Mouse (Mus musculus): ENCODE measurements around the gene Malrd1.
"Not testable (repeated sequence)": the region's sequence is repeated elsewhere in the genome, so short reads cannot be mapped to it uniquely, and the experiment has no call there.

Gene Malrd1

DNA sequence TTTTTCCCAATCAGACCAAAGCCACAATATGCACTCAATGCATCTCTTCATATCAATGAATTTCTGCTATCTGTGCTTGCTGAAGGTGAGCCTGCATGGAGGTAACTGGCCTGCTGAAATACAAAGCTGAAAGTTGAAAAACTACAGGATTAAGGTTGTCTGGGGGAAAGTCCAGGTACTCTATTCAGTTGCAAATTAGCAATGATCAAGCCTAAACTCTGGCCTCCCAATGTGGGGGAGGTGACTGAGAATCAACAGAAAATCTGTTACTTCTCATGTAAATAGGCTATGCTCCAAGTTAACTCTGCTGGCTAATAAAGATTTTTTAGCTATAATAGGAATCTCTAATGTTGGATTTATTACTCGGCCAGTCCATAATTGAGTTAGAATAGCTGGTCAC, 399.8 kb downstream of the Malrd1 start:
- Histone ChIP-seq H3K36me3 (ENCODE audit: control insufficient read depth, insufficient read depth, low read length, poor library complexity, severe bottlenecking) (no peaks in the 10 kb centered on the region), H3K27me3 (ENCODE audit: control insufficient read depth, insufficient read depth, low read length, poor library complexity, severe bottlenecking) (no peaks in the 10 kb centered on the region)
- DNase-seq (ENCODE audit: low read depth, low spot score) = no peak

DNA sequence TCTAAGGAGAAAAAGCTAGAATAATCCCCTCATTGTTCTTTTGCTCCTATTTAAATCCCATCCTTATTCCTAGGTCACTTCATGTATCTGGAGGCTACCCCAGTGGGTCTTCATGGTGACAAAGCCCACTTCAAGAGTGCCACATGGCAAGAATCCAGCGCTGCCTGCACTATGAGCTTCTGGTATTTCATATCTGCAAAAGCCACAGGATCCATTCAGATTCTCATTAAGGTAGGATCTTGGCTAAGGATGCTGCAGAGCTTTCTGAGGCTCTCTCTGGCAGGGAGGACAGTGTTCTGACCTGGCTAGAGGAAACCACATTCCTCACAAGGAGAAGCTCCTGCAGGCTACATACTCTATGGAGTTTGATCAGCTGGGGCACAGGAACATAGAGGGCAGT, 405.2 kb downstream of the Malrd1 start:
- no peaks in the 10 kb centered on the region for H3K27me3 ChIP-seq (ENCODE audit: control insufficient read depth, insufficient read depth, low read length, poor library complexity, severe bottlenecking)
- DNase-seq (ENCODE audit: low read depth, low spot score) = no peak
- H3K36me3 ChIP-seq (ENCODE audit: control insufficient read depth, insufficient read depth, low read length, poor library complexity, severe bottlenecking) = no peaks in the 10 kb centered on the region

DNA sequence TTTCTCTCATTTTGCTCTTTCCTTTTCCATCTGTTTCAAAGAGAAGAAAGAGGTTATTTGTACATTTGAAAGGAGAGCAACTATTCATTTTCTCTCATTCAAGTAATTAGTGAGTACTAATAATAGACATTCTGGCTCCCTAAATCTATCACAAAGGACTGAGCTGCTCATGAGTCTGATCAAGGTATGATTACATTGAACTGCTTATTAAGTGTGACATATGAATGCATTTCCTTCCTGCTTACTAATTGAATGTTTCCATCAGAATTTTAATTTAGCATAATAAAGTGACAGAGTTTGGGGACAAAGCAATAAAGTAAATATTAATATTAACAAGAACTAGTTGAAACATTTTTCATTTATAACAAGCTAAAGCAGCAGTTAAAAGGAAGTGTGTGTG, 405.6 kb downstream of the Malrd1 start:
- H3K36me3 ChIP-seq (ENCODE audit: control insufficient read depth, insufficient read depth, low read length, poor library complexity, severe bottlenecking) = no peaks in the 10 kb centered on the region
- H3K27me3 ChIP-seq (ENCODE audit: control insufficient read depth, insufficient read depth, low read length, poor library complexity, severe bottlenecking) = no peaks in the 10 kb centered on the region
- no peak for DNase-seq (ENCODE audit: low read depth, low spot score)

DNA sequence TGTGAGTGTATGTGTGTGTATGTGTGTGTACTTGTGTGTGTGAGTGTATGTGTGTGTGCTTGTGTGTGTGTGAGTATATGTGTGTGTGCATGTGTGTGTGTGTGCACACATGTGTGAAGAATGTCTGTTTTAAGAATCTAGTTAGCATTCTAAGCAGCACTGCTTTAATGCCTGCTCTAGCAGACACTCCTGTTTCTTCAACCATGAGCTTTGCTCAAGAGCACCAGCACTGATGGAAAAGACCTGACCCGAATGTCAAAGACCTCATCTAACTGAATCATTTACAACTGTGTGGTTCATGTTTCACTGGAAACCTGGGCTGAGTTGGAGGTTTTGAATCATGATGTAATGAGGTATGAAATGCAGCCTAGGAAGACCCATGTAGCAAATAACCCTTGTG, 406.1 kb downstream of the Malrd1 start:
- Histone ChIP-seq H3K36me3 (ENCODE audit: control insufficient read depth, insufficient read depth, low read length, poor library complexity, severe bottlenecking) (no peaks in the 10 kb centered on the region), H3K27me3 (ENCODE audit: control insufficient read depth, insufficient read depth, low read length, poor library complexity, severe bottlenecking) (no peaks in the 10 kb centered on the region)
- DNase-seq (ENCODE audit: low read depth, low spot score) = no peak

DNA sequence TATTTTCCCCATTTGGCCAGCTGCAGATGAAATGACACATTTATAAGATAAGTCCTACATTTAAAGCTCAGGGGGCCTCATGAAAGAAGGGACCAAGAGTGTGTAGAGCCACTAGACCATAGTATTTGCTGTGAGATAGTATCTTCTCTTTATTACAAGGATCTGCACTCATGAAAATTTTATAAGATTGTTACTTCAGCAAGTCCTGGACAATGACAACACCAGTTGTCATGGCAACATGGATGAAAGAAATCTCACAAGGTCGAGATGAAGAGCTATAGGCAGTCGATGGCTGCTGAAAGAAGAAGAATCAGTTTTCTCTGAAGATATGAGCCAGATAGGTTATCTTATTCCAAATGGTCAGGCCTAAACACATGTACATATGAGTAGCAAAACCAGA, 476.6 kb downstream of the Malrd1 start:
- no peak for DNase-seq (ENCODE audit: low read depth, low spot score)

DNA sequence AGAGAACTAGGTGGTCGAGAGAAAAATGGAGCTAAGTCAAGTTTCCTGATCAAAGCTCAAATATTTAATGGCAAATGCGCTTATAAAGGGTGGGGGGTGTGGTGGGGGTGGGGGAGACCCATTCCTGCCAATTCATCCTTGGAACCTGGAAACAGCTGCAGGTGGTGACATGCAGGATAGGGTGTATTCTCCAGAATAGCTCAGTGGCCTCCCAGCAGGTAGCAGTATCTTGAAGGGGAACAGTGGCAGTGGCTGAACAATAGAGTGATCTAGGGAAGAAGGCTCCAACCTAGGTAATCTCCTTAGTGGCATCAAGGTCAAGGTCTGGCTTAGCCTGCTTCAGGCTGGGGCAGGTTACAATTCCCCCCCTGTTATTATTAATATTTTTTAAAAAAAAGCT, 490.8 kb downstream of the Malrd1 start:
- not testable (repeated sequence) for H3K27me3 ChIP-seq (ENCODE audit: control insufficient read depth, insufficient read depth, low read length, poor library complexity, severe bottlenecking); H3K36me3 ChIP-seq (ENCODE audit: control insufficient read depth, insufficient read depth, low read length, poor library complexity, severe bottlenecking); DNase-seq (ENCODE audit: low read depth, low spot score)

More for the DNA sequence above, 476.6 kb downstream of the Malrd1 start:
- H3K27me3 ChIP-seq (ENCODE audit: control insufficient read depth, insufficient read depth, low read length, poor library complexity, severe bottlenecking) = no peaks in the 10 kb centered on the region
- H3K36me3 ChIP-seq (ENCODE audit: control insufficient read depth, insufficient read depth, low read length, poor library complexity, severe bottlenecking) = no peaks in the 10 kb centered on the region

DNA sequence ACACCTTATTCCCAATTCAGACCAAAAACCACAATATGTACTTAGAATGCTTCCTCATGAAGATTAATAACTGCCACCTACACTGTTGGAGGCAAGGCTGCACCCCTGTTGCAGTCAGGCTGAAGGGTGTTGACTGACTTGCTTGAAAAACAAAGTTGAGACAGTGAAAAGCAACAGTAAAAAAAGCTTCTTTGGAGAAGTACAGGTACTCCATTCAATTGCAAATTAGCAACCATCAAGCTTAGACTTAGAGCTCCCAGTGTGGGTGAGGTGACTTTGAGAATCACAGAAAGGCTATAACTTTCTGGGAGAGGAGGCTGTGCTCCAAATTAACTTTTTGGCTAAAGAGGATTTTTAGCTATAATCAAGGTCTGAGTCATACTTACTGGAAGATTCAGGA, 491.4 kb downstream of the Malrd1 start:
- not testable (repeated sequence) for H3K36me3 ChIP-seq (ENCODE audit: control insufficient read depth, insufficient read depth, low read length, poor library complexity, severe bottlenecking); DNase-seq (ENCODE audit: low read depth, low spot score); H3K27me3 ChIP-seq (ENCODE audit: control insufficient read depth, insufficient read depth, low read length, poor library complexity, severe bottlenecking)

DNA sequence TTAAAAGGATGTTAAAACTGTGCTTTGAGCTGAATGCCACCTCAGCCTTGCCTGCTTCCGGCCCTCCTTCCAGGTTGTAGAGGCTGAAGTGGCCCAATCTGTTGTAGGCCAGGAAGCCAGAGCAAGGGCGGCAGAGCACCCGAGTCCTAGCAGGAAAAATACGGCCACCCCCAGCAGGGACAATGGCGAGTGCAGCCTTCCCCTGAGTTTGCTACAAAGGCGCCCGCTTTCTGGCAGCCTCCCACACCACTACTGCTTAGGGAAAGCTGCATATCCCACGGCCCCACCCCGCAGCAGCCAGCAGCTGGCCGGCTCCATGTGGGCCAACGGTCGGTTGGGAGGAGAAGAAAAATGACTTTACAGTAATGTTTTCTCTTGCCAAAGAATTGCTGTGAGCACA, 503.5 kb downstream of the Malrd1 start:
- no peak for DNase-seq (ENCODE audit: low read depth, low spot score)

DNA sequence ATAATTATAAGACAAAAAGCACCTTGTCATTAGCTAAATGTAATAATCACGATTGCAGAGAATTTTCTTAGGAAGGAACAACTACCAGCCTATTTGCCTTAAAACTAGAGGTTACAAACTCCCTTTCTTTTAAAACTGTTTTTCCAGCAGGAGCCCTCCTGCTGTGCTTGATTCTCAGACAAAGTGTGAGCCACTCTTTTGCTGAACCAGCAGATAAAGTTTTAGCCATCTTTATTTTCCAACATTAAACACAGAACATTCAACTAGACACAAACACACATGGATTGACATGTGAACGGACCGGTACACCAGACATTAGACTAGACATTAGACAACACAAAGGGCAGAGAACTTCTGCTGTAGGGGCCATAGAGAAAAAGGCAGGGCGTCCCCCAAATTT, 505.3 kb downstream of the Malrd1 start:
- H3K36me3 ChIP-seq (ENCODE audit: control insufficient read depth, insufficient read depth, low read length, poor library complexity, severe bottlenecking) = no peaks in the 10 kb centered on the region
- no peaks in the 10 kb centered on the region for H3K27me3 ChIP-seq (ENCODE audit: control insufficient read depth, insufficient read depth, low read length, poor library complexity, severe bottlenecking)
- DNase-seq (ENCODE audit: low read depth, low spot score) = no peak

More for the DNA sequence above, 503.5 kb downstream of the Malrd1 start:
- no peaks in the 10 kb centered on the region for H3K27me3 ChIP-seq (ENCODE audit: control insufficient read depth, insufficient read depth, low read length, poor library complexity, severe bottlenecking)
- H3K36me3 ChIP-seq (ENCODE audit: control insufficient read depth, insufficient read depth, low read length, poor library complexity, severe bottlenecking) = no peaks in the 10 kb centered on the region

DNA sequence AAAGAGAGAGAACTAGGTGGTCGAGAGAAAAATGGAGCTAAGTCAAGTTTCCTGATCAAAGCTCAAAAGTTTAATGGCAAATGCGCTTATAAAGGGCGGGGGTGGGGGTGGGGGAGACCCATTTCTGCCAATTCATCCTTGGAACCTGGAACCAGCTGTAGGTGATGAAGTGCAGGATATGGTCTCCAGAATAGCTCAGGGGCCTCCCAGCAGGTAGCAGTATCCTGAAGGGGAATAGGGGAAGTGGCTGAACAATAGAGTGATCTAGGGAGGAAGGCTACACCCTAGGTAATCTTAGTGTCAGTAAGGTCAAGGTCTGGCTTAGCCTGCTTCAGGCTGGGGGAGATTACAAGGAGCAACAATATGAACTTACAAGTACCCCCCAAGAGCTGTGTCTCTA, 506.5 kb downstream of the Malrd1 start:
- no peaks in the 10 kb centered on the region for H3K27me3 ChIP-seq (ENCODE audit: control insufficient read depth, insufficient read depth, low read length, poor library complexity, severe bottlenecking)
- no peaks in the 10 kb centered on the region for H3K36me3 ChIP-seq (ENCODE audit: control insufficient read depth, insufficient read depth, low read length, poor library complexity, severe bottlenecking)
- no peak for DNase-seq (ENCODE audit: low read depth, low spot score)

DNA sequence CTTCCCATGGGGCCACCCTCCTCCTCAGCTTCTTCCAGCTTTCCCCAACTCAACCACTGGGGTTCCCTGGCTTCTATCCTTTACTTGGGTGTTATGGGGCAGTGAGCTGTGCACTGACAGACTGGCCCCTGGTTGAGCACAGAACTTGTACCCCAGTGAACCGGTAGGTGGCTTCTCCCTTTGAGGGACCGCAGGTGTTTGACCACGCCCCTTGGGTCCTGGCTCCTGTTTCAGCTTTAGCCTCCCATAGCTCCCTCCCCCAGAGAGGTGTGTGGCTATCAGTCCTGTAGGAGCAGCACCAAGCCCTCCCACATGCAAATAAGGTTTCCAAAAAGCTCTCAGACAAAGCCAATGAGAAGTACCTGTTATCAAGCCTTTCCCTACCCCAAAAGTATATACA, 584.4 kb downstream of the Malrd1 start:
- DNase-seq (ENCODE audit: low read depth, low spot score) = no peak
- Histone ChIP-seq H3K36me3 (ENCODE audit: control insufficient read depth, insufficient read depth, low read length, poor library complexity, severe bottlenecking) (no peaks in the 10 kb centered on the region), H3K27me3 (ENCODE audit: control insufficient read depth, insufficient read depth, low read length, poor library complexity, severe bottlenecking) (no peaks in the 10 kb centered on the region)

DNA sequence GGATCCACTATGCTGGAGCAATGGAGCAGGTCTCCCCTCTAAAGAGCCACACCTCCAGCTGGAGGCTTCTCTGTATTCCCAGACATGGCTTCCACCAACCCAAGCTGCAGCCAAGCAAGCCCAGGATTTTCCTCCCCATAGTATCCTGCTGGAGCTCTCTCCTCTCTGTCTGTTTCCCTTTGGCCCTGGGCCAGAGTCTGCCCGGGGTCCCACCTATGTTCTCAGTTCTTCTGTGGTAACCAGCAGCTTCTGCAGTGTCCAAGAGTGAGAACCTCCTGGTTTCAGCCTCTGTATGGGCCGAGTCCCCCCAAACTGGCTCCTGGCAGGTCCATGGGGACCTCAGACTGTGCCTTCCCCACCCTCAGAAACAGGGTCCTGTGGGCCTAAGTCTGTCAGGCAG, 587.1 kb downstream of the Malrd1 start:
- DNase-seq (ENCODE audit: low read depth, low spot score) = no peak
- Histone ChIP-seq H3K27me3 (ENCODE audit: control insufficient read depth, insufficient read depth, low read length, poor library complexity, severe bottlenecking) (no peaks in the 10 kb centered on the region), H3K36me3 (ENCODE audit: control insufficient read depth, insufficient read depth, low read length, poor library complexity, severe bottlenecking) (no peaks in the 10 kb centered on the region)

DNA sequence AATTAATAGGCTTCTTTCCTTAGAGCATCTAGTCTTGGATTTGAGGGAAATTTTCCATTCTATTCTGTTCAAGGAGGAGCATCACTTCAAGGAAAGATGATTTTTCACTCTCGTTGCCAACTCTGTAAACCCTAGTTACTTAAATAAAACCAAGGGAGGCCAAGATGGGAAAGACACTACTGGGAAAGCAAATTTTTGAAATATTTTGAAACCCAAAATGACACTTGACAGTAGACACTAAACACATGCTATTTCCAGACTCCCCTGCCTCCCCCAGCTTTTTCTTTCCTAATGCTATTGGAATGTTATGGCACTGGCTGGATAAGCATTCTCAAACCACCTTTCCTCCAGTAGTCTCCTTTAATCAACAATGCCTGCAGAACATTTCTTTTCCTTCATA, 621.7 kb downstream of the Malrd1 start:
- no peaks in the 10 kb centered on the region for H3K36me3 ChIP-seq (ENCODE audit: control insufficient read depth, insufficient read depth, low read length, poor library complexity, severe bottlenecking)
- no peaks in the 10 kb centered on the region for H3K27me3 ChIP-seq (ENCODE audit: control insufficient read depth, insufficient read depth, low read length, poor library complexity, severe bottlenecking)
- DNase-seq (ENCODE audit: low read depth, low spot score) = no peak

DNA sequence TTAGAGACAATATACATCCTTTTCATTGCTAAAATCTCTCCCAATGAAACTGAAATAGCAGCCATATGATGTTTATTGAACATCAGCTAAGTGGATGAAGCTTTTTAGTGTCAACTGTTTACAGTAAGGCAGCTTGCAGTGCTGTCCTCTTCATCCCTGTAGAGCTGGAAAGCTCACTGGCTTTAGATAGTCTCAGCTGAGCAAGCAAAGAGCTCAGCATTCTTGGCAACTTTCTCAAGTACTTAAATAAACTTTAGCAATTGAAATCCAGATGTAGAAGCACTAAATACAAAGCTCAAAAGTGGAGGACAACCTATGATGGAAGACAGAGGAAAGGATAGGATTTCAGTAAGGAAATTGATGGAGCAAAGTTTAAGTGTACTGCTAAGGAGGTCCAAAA, 626.3 kb downstream of the Malrd1 start:
- no peaks in the 10 kb centered on the region for H3K27me3 ChIP-seq (ENCODE audit: control insufficient read depth, insufficient read depth, low read length, poor library complexity, severe bottlenecking)
- DNase-seq (ENCODE audit: low read depth, low spot score) = no peak

DNA sequence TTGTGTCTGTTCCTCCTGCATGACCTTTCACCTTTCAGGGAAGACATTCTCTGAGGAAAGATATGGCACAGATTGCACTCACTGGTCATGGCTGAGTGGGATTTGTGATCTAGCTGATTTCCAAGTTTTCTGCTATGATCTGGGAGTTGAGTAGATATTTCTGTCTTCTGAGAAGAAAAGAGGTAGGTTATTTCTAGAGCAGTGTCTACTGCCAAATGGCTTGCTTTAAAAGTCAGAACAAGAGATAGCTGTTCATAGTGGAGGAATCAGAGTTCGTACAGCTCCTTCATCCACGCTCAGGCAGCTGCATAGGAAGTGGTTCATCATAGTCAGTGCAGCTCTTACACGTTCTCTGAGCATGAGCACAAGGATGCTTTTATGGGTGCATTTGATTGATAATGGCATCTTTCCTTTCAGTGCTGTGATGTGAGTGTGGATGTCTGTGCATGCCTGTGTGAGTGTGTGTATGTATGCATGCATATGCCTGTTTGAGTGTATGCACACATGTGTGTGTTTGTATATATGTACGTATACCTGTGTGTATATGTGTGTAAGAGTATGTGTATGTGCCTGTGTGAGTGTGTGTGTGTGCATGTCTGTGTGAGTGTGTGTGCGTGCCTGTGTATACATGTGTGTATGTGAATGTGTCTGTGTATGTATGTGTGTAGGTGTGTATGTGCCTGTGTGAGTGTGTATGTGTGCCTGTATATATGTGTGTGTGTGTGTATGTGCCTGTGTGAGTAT, 637.1 kb downstream of the Malrd1 start:
- no peak for DNase-seq (ENCODE audit: low read depth, low spot score)
- H3K27me3 ChIP-seq (ENCODE audit: control insufficient read depth, insufficient read depth, low read length, poor library complexity, severe bottlenecking) = no peaks in the 10 kb centered on the region
- no peaks in the 10 kb centered on the region for H3K36me3 ChIP-seq (ENCODE audit: control insufficient read depth, insufficient read depth, low read length, poor library complexity, severe bottlenecking)

More for the DNA sequence above, 626.3 kb downstream of the Malrd1 start:
- no peaks in the 10 kb centered on the region for H3K36me3 ChIP-seq (ENCODE audit: control insufficient read depth, insufficient read depth, low read length, poor library complexity, severe bottlenecking)

DNA sequence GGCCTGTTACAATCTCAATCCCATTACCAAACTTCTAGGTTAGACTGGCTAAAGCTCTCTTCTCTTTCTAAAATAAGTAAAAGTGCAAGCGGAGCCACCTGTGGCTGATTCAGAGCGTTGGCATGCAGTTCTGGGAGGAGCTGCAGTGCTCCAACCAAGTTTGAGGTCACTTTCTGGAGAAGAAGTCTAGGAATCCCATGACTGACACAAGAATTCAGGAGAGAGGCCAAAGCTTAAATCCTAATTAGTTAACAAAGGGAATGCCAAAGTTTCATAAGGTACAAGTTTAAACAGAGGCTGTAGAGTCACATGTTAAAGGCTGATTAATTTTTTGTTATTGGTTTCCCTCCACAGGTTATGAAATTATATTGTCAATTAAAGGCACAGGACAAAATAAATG, 642.3 kb downstream of the Malrd1 start:
- H3K27me3 ChIP-seq (ENCODE audit: control insufficient read depth, insufficient read depth, low read length, poor library complexity, severe bottlenecking) = no peaks in the 10 kb centered on the region
- H3K36me3 ChIP-seq (ENCODE audit: control insufficient read depth, insufficient read depth, low read length, poor library complexity, severe bottlenecking) = no peaks in the 10 kb centered on the region
- no peak for DNase-seq (ENCODE audit: low read depth, low spot score)
